Mouse (Mus musculus): ENCODE measurements around the gene Arid5b. TPM values are rescaled to one million over a fixed set of nuclear protein-coding genes. Genes with fewer than 3 reads are reported as not detected.

Gene Arid5b
- total RNA-seq, 2 experiments from 2014 or later, result 0.59 to 1.6 TPM

DNA sequence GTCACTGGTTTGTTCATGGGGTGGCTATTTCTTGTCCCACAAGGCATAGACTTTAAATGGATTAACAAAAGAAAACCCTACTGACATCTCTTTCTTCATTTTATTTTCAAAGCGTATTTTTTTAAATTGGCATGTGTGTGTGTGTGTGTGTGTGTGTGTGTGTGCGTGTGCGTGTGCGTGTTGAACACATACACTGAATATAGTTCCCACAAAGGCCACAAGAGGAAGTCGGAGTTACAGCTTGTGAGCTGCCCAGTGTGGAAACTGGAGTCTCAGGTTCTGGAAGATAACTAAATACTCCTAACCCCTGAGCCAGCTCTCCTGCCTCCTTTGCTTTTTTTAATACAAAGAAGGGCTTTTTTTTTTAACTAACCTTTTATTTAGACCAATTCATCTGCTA, 203.4 kb downstream of the Arid5b start:
- no peak for ATAC-seq (replicated peaks; ENCODE audit: low FRiP score, low TSS enrichment, poor library complexity, severe bottlenecking)

DNA sequence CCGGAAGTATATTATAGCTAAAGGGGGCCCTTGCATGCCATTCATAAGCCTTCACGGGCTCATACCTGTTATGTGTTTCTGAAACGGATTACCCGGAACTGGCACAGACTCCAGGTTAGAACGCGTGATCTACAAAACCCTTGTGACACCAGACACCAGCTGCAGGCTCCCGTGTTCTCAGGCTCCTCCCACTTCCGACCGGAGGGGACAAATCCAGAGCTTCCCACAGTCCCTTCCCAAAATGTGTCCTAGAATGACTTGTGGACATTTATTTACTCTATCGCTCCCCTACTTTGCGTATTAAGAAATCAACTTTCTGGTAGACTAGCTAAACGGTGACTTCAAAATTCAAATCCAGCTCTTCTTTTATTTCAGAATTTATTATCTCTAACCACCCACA, 204.2 kb downstream of the Arid5b start:
- no peak for ATAC-seq (replicated peaks; ENCODE audit: low FRiP score, low TSS enrichment, poor library complexity, severe bottlenecking)

DNA sequence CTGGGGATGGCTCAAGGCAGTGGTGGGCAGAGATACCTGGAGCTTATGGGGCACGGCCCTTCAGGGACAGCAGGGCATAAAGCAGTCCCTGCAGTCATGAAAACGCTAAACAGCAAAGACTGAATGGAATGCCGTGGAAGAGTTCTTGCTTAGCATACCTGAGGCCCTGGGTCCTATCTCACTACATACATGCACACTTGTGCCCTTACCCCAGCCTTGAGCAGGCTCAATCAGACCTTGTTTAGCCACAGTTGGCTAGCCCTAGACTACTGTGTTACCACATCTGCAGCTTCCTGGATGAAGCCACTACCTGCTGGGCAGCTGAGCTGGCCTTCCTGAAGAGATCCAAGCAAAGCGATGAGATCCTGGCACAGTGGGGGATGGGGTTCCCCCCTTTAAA, 205.9 kb downstream of the Arid5b start:
- no peak for ATAC-seq (replicated peaks; ENCODE audit: low FRiP score, low TSS enrichment, poor library complexity, severe bottlenecking)

DNA sequence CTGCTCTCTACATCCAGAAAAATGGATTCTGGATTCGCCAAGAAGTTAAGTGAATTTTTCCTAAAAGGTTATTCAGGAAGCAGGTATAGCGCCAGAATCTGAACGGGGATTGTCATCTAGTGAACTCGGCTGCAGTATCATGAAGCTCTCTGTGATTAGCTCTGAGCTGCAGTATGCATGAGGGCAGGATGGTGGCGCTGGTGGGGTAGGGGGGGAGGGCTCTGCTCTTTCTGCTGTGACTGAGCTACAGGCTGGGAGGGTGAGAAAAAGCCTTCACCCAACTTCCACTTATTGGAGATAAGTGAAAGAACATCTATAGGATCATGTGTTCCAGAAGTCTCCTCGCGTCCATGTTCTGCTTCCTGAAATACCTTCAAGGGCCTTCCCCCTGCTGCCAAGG, 207.5 kb downstream of the Arid5b start:
- no peak for ATAC-seq (replicated peaks; ENCODE audit: low FRiP score, low TSS enrichment, poor library complexity, severe bottlenecking)

DNA sequence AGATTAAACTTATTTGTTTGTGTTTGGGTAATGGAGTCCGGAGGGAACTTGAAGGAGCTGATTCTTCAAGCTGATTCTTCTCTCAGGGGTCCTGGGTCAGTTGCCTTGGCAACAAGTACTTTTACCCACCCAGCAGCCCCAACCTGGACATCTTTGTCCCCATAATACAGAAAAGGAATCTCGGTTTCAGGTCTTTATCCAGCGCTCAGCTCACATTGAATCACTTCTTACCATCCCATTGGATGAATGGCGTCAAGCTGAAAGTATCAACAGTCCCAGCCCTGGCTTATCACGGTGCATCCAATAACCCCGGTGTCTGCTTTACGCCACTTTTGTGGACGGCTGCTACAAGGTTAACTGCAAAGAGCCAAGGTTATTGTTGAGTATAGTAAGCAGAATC, 210.1 kb downstream of the Arid5b start:
- no peak for ATAC-seq (replicated peaks; ENCODE audit: low FRiP score, low TSS enrichment, poor library complexity, severe bottlenecking)

DNA sequence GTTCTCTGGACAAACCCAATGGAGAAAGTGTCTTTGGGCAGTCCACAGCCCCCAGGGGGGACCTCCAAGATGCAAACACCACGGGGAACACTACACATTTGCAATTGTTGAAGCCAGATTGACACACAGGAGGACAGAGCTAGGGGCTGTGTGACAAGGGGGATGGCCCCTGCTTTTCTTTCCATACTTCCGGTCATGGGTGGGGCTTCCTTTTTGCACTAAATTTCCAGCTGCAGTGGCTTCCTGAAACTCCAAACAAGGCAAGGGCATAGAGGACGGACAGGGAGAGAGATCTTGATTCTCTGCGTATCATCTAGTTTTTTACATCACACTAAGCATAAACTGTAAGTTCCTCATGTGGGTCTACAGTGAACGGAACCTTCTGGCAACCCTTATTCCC, 210.6 kb downstream of the Arid5b start:
- ATAC-seq (replicated peaks; ENCODE audit: low FRiP score, low TSS enrichment, poor library complexity, severe bottlenecking), result no peak

DNA sequence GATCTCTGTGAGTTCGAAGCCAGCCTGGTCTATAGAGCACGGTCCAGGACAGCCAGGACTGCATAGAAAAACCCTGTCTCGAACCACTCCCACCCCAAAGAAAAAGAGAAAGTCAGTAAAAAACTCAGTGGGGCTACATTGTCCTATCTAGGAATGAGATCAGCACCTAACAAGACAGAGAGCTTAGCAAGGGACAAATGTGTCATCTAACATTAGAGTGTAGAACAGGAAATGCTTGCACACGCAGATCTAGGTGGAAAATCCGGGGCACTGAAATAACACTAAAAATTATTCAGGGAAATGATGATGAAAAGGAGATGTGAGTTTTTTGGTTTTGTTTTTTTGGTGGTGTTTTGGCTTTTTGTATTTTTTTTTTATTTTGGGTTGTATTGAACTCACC, 212.4 kb downstream of the Arid5b start:
- no peak for ATAC-seq (replicated peaks; ENCODE audit: low FRiP score, low TSS enrichment, poor library complexity, severe bottlenecking)

DNA sequence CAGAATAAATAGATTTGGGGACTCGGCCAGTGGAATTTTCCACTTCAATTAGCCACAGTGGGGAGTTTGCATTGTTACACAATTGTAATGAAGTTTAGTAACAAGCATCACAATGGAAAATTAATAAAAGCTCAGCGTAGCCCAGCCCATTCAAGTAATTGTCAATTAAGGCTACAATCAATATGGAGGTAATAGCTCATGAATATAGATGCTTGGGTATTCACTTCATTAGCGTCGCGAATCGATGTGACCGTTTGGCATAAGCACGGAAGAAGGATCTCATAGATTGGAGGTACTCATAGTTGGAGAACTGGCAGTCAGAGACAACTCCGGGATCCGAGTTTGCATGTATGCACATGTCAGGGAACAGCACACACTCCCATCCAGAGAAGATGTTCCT, 214.0 kb downstream of the Arid5b start:
- ATAC-seq (replicated peaks; ENCODE audit: low FRiP score, low TSS enrichment, poor library complexity, severe bottlenecking), result no peak

DNA sequence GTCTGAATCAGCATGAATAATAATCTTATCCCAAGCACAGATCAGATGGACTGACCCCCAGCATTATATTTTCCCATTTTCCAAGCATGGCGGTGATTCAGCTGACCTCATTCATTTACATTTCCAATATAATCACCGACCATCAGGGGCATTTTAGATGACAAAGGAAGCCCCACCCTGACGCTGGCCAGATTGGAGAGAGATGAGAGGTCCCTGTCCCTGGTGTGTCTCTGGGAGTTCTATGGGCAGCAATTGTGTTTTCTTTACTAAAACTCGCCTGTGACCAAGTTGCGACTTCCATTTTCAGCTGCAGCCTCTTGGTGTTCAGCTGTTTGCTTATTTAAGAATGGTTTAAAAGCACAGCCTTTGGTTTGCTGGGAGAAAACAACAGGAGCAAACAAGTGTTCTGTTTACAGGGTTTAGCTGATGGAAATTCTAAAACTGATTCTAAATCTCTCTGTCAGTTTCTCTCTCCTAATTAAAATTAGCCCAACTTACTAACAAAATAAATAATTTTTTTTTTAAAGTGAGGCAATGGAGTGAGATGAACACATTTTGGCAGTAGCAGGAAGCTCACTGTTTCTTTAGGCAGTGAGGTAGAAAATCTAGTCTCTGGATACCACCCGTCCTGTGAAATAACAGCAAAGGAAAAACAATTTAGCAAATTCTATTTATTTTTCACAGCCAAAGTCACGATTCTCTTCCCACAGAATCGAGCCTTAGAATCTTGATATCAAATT, 214.6 kb downstream of the Arid5b start:
- ATAC-seq (replicated peaks; ENCODE audit: low FRiP score, low TSS enrichment, poor library complexity, severe bottlenecking), result no peak

DNA sequence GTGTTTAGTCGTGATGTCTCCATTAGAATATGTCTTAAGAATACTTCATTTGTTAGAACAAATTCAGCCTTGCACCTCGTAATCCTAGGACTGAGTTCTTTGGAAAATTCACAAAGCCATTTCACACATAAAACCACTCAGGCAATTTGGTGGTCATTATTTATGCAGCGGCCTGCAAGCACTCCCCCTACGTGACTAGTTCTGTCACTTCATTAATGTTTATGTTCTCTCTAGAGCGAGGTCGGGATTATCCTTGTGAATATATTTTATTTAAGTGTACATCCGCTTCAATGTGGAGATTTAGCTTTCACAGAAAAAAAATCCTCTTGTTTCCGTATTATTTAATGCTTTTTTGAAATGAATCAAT, 217.3 kb downstream of the Arid5b start:
- ATAC-seq (replicated peaks; ENCODE audit: low FRiP score, low TSS enrichment, poor library complexity, severe bottlenecking), result no peak

DNA sequence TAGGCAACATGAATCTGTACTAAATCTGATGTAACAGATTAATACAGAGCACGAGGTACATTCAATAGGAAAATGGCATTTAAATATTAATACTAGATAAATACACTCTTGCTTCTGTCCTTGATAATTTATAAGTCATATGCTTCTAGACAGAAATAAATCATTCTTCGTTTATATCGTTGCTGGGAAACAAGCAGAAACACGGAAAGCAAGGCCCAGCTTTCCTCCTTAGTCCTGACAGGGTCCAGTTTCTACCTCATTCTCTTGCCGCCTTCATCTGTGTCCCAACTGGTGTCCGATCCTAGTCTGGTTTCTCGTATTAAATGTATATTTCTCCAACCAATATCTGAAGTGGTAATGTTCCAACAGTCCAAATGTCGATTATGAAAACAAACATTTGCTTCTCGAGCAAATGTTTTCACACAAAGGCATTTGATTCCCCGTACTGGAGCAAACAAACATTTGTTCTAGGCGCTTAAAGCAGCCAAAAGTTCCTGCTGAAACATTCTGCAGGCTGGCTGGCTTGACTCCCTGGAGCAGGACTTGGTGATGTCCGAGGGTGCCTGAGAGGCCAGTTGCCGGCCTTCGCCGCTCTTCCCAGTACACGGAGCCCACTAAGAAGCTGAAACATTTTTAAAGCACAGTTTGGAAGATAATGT, 217.8 kb downstream of the Arid5b start:
- no peak for ATAC-seq (replicated peaks; ENCODE audit: low FRiP score, low TSS enrichment, poor library complexity, severe bottlenecking)

DNA sequence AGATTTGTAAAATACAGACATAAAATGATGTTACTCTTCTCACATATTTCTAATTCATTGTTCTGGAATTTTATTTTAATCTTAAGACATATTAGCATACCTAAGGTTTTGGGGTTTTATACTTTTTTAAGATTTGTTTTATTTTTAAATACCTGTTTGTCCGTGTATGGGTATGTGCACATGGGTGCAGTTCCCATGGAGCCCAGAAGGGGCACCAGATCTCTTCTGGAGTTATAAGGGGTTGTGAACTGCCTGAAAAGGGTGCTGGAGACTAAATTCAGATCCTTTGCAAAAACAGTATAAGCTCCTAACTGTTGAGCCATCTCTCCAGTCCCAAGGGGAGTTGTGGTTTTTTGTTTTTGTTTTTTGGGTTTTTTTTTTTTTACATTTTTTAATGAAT, 220.2 kb downstream of the Arid5b start:
- ATAC-seq (replicated peaks; ENCODE audit: low FRiP score, low TSS enrichment, poor library complexity, severe bottlenecking), result no peak

DNA sequence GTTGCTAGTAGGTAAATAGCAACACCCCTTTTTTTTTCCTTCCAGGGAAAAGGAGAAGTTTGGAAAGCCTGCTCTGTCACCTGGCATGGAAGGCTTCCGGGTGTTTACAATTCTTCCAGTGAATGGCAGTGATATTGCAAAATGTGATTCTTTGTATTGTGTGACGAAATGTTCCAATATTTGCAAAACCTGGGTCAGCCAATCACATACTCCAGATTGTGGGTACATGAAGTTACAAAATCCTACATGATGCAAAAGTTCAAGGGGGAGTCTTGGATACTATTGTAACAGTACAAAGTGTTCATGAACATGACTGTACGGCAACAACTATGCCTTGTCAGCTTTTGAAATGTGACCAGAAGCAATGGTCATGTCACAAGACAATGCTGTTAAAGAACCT, 220.7 kb downstream of the Arid5b start:
- ATAC-seq (replicated peaks; ENCODE audit: low FRiP score, low TSS enrichment, poor library complexity, severe bottlenecking), result no peak

DNA sequence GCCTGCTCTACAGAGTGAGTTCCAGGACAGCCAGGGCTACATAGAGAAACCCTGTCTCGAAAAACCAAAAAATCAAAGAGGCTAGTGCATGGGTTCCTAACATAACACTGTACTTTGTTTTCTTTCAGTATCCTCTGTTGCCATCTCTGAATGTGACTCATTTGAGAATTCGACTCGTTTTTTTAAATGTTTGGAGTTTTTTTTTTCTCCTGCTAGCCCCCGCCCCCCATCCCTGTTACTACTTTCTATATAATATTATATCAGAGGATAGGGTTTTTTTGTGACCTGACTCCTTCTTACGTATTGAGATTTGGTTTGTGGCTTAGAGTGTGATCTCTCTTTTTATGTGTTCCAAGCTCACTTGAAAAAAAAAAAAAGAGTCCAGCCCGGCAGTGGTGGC, 223.8 kb downstream of the Arid5b start:
- ATAC-seq (replicated peaks; ENCODE audit: low FRiP score, low TSS enrichment, poor library complexity, severe bottlenecking), result no peak

DNA sequence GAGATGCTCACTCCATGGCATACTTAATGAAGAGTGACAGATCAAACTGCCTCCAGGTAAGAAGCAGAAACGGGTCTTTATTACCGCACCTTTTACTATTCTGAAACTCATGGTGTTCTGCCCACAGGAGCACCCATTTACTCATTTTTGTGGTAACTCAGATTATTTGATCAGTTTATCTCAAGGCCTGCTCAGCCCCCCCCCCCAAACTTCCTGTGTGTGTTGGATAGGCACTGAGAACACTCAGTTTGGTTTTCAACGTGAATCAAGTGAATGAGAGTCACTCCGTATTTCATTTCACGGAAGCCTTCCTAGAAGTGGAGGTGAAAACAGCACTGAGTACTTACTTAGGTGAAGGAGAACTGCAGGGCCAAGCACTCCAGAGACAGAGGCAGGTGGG, 224.4 kb downstream of the Arid5b start:
- ATAC-seq (replicated peaks; ENCODE audit: low FRiP score, low TSS enrichment, poor library complexity, severe bottlenecking), result no peak

DNA sequence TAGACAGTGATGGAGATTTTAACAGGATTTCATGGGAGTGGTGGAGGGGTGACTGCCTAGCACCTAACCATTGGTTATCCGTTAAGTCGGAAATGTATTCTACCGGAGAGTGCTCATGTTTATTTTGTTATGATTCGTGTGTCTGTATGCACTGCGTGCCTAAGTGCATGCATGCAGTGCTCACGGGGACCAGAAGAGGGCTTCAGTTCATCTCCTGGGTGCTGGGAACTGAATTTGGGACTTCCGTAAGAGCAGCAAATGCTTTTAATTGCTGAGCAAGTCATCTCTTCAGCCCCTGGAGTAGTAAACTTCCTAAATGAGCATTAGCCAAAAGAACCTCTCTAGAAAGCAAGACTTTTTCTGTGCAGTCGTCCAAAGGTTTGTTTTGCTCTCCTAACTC, 226.2 kb downstream of the Arid5b start:
- ATAC-seq (replicated peaks; ENCODE audit: low FRiP score, low TSS enrichment, poor library complexity, severe bottlenecking), result no peak

DNA sequence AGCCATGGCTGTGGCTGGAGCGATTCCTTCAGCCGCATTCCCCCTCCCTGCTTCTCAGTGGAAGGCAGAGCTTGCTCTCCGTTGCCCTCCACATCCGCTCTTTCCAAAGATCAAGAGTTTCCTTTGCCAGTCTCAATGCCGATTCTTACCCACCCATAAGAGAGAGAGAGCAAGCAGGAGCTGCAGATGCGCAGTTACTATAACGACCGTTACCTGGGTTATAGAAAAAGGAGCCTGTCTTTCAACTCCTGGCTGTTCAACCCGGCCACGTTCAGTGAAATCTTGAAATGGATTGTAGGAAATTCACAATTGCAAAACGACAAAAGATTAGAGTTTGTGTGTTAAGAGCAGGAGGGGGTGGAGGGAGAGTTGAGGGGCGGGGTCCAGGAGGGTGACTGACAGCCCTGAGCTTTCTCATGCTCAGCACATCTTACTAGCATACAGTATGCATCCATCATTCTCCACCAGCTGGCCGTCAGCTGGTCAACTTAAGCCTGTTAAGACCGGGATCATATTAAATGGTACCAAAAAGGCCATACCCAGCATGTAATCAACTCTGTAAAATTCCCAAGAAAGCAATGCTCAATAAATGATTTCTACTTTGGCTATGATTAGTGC, 227.1 kb downstream of the Arid5b start:
- ATAC-seq (replicated peaks; ENCODE audit: low FRiP score, low TSS enrichment, poor library complexity, severe bottlenecking), result no peak

DNA sequence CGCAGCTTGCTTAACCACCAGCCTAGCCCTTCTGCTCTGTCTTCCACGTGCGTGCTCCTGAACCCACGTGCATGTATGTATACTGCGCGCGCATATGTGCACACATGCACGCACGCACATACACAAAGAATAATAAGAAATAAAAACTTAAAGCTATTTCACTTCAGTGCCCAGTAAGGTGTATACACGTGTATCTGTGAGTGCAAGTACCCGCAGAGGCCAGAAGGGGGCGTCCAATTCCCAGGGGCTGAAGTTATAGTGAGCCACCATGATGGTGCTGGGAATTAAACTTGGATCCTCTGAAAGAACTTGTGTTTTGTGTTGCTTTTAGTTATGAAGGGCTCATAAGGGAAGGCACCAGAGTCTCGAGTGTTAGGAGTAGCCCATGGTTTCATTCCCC, 227.7 kb downstream of the Arid5b start:
- no peak for ATAC-seq (replicated peaks; ENCODE audit: low FRiP score, low TSS enrichment, poor library complexity, severe bottlenecking)

DNA sequence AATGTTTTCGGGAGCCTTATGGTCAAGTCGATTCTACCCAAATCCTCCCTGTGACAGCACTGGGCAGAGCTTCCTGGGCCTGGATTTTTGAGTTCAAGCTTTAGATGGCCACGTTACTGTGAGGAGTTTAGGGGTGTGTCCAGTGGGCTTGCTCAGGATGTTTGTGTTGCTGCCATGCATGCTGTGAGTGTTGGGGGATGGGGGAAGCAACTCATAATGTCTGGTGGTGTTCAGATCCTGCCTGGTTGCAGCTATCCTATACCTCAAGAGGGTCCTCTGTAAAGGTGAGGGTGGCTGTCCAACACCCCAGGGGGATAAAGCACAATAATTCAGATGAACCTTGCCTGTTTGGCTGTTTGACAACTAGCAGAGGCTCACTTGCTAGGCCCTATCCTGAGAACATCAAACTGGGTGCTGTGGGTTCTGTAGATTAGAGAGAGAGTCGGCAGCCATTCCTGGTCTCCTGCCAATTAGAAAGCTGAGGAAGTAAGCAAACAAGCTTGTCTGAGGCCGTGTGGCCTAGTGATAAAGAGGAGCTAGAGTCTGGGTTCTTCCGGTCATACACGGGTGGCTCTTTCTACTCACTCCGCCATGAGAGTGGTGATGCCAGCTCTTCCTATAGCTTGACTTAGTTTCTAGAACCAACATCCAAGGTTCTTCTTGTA, 229.8 kb downstream of the Arid5b start:
- peak; percentile 91 for ATAC-seq (replicated peaks; ENCODE audit: low FRiP score, low TSS enrichment, poor library complexity, severe bottlenecking)

DNA sequence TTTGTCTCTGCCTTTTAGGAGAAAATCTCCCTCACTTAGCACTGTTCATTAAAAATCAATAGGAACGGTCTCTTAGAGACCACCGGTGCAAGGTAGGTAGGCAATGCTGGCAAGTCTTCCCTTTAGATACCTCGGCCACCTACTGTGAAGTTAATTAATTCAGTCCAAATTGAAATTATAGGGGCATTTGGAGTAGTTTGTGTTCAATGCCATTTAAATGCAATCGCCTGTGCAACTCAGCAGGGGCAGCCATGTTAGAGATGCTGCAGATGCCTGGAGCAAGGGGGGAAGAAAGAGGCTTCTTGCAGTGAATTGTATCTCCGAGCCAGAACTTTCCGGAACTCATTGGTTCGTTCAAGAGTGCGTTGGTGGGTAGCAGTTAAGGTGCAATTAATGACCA, 233.7 kb downstream of the Arid5b start:
- ATAC-seq (replicated peaks; ENCODE audit: low FRiP score, low TSS enrichment, poor library complexity, severe bottlenecking), result no peak

DNA sequence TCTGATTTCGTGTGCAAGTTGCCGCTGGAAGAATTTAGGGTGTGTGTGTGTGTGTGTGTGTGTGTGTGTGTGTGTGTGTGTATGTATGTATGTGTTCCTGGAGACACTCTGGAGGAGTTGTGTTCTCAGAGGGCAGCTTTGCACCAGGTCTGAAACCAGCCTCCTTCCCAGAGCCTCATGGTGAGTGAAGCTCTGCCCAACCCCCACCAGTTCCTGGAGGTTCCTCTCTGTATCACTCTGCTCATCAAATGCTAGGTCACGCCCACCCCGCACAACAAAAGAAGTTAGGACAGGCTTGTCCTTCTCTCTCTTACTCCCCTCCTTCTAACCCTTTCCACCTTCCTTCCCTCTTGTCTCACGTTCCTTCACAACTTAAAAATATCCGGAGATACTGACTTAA, 234.6 kb downstream of the Arid5b start:
- ATAC-seq (replicated peaks; ENCODE audit: low FRiP score, low TSS enrichment, poor library complexity, severe bottlenecking), result peak; percentile 65
